ENCODE assay signal across 18 mouse cellular contexts in genomic region chr4:46614641-46615040, GRCm38 (mm10). TPM values are rescaled to one million over a fixed set of nuclear protein-coding genes. Genes with fewer than 3 reads are reported as not detected.
A peak's percentile ranks its signal among the peaks of the same experiment; 100 is the strongest.
DNase-seq lines count a peak whose midpoint lies in the region; ATAC-seq lines count a peak whose summit lies in the region.
"Had no signal": no experiment of that assay in that cellular context is flagged by ENCODE, and none has a peak within 500 bp of the region (broad histone marks: within the 10 kb centered on the region; RNA-seq: fewer than 3 reads in every experiment).

No protein-coding gene starts in this region.

- H3K4me1 ChIP-seq in liver, embryonic 16.5 days (ENCODE audit: control insufficient read depth, low read depth, low read length), result no peaks in the 10 kb centered on the region
- H3K4me1 ChIP-seq: kidney, embryonic 15.5 days had no signal

- peak; percentile 26 for DNase-seq in thymus, postnatal 14 days
- DNase-seq in thymus, adult 18-20 months, result no peak
- DNase-seq in ZHBTc4 (ENCODE audit: low read depth, low spot score), result peak; percentile 46
- DNase-seq in thymus, postnatal 4 days, result peak; percentile 58
- DNase-seq in heart, postnatal 14 days, result no peak
- DNase-seq: adrenal gland, postnatal 36 days; cerebellum, postnatal 14 days; heart, adult 11 months; layer of hippocampus, postnatal 36 days; lung, postnatal 14 days; midbrain, embryonic 14.5 days; spleen, adult 18-20 months had no signal

- 35% methylated on average over 9 of the region's 9 CpGs for WGBS in liver, embryonic 16.5 days (ENCODE audit: insufficient replicate concordance)

- intact Hi-C loops in heart, postnatal 14 days (cut with DNase I), result no loop called here

- peak overlapping the region; percentile 25 for H3K4me3 ChIP-seq in liver, embryonic 16.5 days (ENCODE audit: low read depth, low read length)
- H3K4me3 ChIP-seq: heart, embryonic 15.5 days; hindbrain, embryonic 12.5 days; kidney, embryonic 15.5 days had no signal

- no peak overlapping the region; the same call in 1 of the 2 replicates for H3K9ac ChIP-seq in liver, embryonic 16.5 days (ENCODE audit: low read depth, low read length)
- H3K9ac ChIP-seq: heart, embryonic 15.5 days; hindbrain, embryonic 12.5 days; kidney, embryonic 15.5 days had no signal

- H3K9me3 ChIP-seq in liver, embryonic 16.5 days (replicated peaks; ENCODE audit: control insufficient read depth, low read length), result no peaks in the 10 kb centered on the region
- H3K9me3 ChIP-seq: heart, embryonic 15.5 days; hindbrain, embryonic 12.5 days; kidney, embryonic 15.5 days had no signal

- H3K27me3 ChIP-seq in liver, embryonic 16.5 days (ENCODE audit: control insufficient read depth, insufficient read depth, low read depth, low read length), result no peaks in the 10 kb centered on the region

- H3K36me3 ChIP-seq in liver, embryonic 16.5 days (ENCODE audit: control insufficient read depth, insufficient read depth), result no peaks in the 10 kb centered on the region
- H3K36me3 ChIP-seq: heart, embryonic 15.5 days; hindbrain, embryonic 12.5 days; kidney, embryonic 15.5 days had no signal

- peak overlapping the region; percentile 54 for H3K27ac ChIP-seq in liver, embryonic 16.5 days (ENCODE audit: low read length)
- H3K27ac ChIP-seq: heart, embryonic 15.5 days; hindbrain, embryonic 12.5 days; kidney, embryonic 15.5 days had no signal

- 0 out of 2 replicates have a peak overlapping the region, but pooled peaks have one; percentile 5 for H3K4me2 ChIP-seq in liver, embryonic 16.5 days (ENCODE audit: low read depth, low read length)
- H3K4me2 ChIP-seq: heart, embryonic 15.5 days; hindbrain, embryonic 12.5 days; kidney, embryonic 15.5 days had no signal

- peak; percentile 27 for ATAC-seq in liver, embryonic 16.5 days (ENCODE audit: low read depth)
- ATAC-seq in erythroid progenitor cell, adult 5-6 weeks (replicated peaks; ENCODE audit: low FRiP score, poor library complexity, severe bottlenecking), result no peak
- ATAC-seq: forebrain, embryonic 14.5 days had no signal

RNA-seq across cellular contexts. Expression of gene Coro2a, which starts 12.6 kb away (rescaled TPM):
- polyA plus RNA-seq in liver, embryonic 16.5 days (2015; fragmentation: Nextera tagmentation; extraction: Ambion mirVana), result 2.7 and 3.9 TPM in 2 replicates
- 13.0 and 15.9 TPM in 2 replicates for total RNA-seq in erythroid progenitor cell, adult 5-6 weeks (2015; ENCODE audit: low replicate concordance)
- 2.6 and 3.3 TPM in 2 replicates for total RNA-seq in erythroid progenitor cell, adult 5-6 weeks (2017; ENCODE audit: low replicate concordance)
- total RNA-seq in heart, postnatal 14 days (2021), result 1 to 10 TPM in 1 of 2 experiments, under 1 TPM in 1; 0.54 to 1.2 TPM

RNA-seq across cellular contexts. Expression of gene Tbc1d2, which starts 35.4 kb away (rescaled TPM):
- polyA plus RNA-seq in liver, embryonic 16.5 days (2015; fragmentation: Nextera tagmentation; extraction: Ambion mirVana), result 0.84 and 0.86 TPM in 2 replicates
- 0.84 TPM in 1 of 2 replicates, not detected in the other for total RNA-seq in erythroid progenitor cell, adult 5-6 weeks (2015; ENCODE audit: low replicate concordance)
- 0.39 and 0.91 TPM in 2 replicates for total RNA-seq in erythroid progenitor cell, adult 5-6 weeks (2017; ENCODE audit: low replicate concordance)
- 1 to 10 TPM; 1.4 to 1.6 TPM for total RNA-seq in heart, postnatal 14 days (2021)

Comparison
In these comparisons a context has a peak if more than half of its experiments do, and no peak if none do; other contexts are left out.
1. DNase-seq: peak in thymus, postnatal 14 days (single experiment), ZHBTc4 (single experiment) and thymus, postnatal 4 days (single experiment); none in thymus, adult 18-20 months (0 of 2) and heart, postnatal 14 days (0 of 2).